Mouse (Mus musculus) embryo, embryonic 11 days (tissue): ENCODE measurements around the gene H2-K1.

Source experiments
- DNase-seq: peaks from one replicate; pipeline ENCODE4 v3.0.0-alpha.2; 2015

H2-K1 gene

GRCm38 (mm10) chr17:33981192-33981909 is 18.8 kb downstream of the H2-K1 start:
- peak; percentile 95 for DNase-seq

- no peak for DNase-seq
Measured at GRCm38 (mm10) chr17:33980181-33981035, 19.7 kb downstream of the H2-K1 start.

GRCm38 (mm10) chr17:33979512-33980050 is 20.6 kb downstream of the H2-K1 start:
- no peak for DNase-seq

GRCm38 (mm10) chr17:33978631-33979031 is 21.5 kb downstream of the H2-K1 start:
- DNase-seq: peak; percentile 65

- DNase-seq: no peak
Measured at GRCm38 (mm10) chr17:33977861-33978557, 22.1 kb downstream of the H2-K1 start.

- no peak for DNase-seq
Measured at GRCm38 (mm10) chr17:33973572-33973971, 26.6 kb downstream of the H2-K1 start.

GRCm38 (mm10) chr17:33972691-33973090 is 27.5 kb downstream of the H2-K1 start:
- DNase-seq: peak; percentile 72

- no peak for DNase-seq
Measured at GRCm38 (mm10) chr17:33969394-33969793, 30.8 kb downstream of the H2-K1 start.

- peak; percentile 63 for DNase-seq
Measured at GRCm38 (mm10) chr17:33968927-33969326, 31.2 kb downstream of the H2-K1 start.

GRCm38 (mm10) chr17:33968489-33968888 is 31.7 kb downstream of the H2-K1 start:
- DNase-seq: peak; percentile 80

GRCm38 (mm10) chr17:33965846-33966550 is 34.1 kb downstream of the H2-K1 start:
- DNase-seq: no peak

- no peak for DNase-seq
Measured at GRCm38 (mm10) chr17:33965082-33965845, 34.9 kb downstream of the H2-K1 start.

- DNase-seq: no peak
Measured at GRCm38 (mm10) chr17:33962876-33963275, 37.3 kb downstream of the H2-K1 start.

- no peak for DNase-seq
Measured at GRCm38 (mm10) chr17:33959948-33960347, 40.2 kb downstream of the H2-K1 start.

- DNase-seq: no peak
Measured at GRCm38 (mm10) chr17:33959135-33959534, 41.0 kb downstream of the H2-K1 start.

GRCm38 (mm10) chr17:33958451-33958850 is 41.7 kb downstream of the H2-K1 start:
- DNase-seq: no peak

GRCm38 (mm10) chr17:33957493-33957892 is 42.7 kb downstream of the H2-K1 start:
- DNase-seq: no peak

GRCm38 (mm10) chr17:33956336-33956735 is 43.8 kb downstream of the H2-K1 start:
- no peak for DNase-seq

GRCm38 (mm10) chr17:33955555-33956214 is 44.5 kb downstream of the H2-K1 start, which contains the start of the genes Vps52 and Rps18:
Gene Vps52 (plus strand): TSS chr17:33955812.
Gene Rps18 (minus strand): TSS chr17:33956001.
- peak; percentile 97 for DNase-seq

- peak; percentile 43 for DNase-seq
Measured at GRCm38 (mm10) chr17:33954646-33955554, 45.2 kb downstream of the H2-K1 start.
